Mouse (Mus musculus): ENCODE results near the gene Socs1.

DNA sequence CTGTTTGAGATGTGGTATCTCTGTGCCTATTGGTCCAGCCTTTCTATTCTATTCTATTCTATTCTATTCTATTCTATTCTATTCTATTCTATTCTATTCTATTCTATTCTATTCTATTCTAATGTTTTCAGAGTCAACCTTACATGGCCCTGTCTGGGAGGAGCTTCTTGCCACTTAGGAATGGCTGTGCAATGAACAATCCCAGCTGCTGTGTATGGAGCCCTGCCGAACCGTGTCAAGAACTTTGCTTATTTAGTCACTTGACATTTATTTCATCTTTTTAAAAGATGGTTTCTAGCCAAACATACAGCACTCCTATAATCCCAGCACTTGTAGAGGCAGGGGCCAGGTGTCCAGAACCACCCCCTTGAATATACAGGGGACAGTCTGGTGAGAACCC is 21.0 kb downstream of the Socs1 start:
- TF ChIP-seq CTCF (IDR thresholded peaks at IDR 0.05; ENCODE audit: control insufficient read depth, insufficient read depth, insufficient replicate concordance, low read depth, low read length), result no peak
- TF ChIP-seq POLR2A (IDR thresholded peaks at IDR 0.05; ENCODE audit: control insufficient read depth, low read depth, low read length), result no peak

Data from testis, adult 2 months (tissue).